Mouse (Mus musculus) MEL-GATA-1-ER (cell line): ENCODE results near the gene A4galt.
"Not testable (repeated sequence)": the region's sequence is repeated elsewhere in the genome, so short reads cannot be mapped to it uniquely, and the experiment has no call there.

ENCODE experiments used
- DNase-seq: peaks from one replicate; pipeline ENCODE4 v3.0.0-alpha.2; 2012; ENCODE audit warnings: low read depth; ENCODE audit errors: extremely low read depth

A4galt gene

DNA sequence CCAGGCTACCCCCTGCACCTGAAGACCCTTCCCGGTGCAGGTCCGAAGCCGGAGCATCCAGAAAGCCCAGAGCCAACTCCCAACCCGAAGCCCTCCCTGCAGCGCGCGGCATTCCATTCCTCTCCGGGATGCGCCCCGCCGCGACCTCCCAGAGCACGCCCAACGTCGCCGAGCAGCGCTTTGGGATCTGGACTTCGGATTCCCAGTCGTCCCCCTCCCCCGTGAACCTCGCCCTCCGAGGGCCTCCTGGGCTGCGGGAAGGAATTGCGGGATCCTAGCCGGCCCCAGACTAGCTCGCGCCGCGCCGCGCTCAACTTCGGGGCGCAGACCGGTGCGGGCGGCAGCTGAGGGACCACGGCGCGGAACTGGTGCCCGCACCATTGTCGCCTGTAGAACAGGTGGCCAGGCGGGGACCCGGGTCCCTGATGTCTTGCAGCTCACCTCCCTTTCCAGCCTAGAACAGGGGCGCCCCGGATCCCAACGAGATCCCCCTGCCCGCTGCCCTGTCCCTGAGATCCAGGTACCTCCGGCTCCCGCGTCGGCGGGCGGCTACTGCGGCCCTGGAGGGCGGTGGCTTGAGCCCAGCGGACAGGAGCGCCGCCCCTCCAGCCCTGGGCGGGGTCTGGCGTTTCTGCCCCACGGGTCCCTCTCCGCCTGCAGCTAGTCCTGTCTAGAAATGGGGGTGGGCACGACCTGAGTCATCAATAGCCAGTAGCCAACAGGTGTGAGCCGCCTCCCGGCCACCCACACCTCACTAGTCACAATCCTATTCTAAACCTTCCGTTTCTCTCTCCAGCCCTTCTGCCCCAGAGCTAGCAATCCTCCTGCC, at the start of gene A4galt:
TSS of gene A4galt (minus strand) at position 599 of the 829 bp plus-strand sequence.
- DNase-seq: no peak

DNA sequence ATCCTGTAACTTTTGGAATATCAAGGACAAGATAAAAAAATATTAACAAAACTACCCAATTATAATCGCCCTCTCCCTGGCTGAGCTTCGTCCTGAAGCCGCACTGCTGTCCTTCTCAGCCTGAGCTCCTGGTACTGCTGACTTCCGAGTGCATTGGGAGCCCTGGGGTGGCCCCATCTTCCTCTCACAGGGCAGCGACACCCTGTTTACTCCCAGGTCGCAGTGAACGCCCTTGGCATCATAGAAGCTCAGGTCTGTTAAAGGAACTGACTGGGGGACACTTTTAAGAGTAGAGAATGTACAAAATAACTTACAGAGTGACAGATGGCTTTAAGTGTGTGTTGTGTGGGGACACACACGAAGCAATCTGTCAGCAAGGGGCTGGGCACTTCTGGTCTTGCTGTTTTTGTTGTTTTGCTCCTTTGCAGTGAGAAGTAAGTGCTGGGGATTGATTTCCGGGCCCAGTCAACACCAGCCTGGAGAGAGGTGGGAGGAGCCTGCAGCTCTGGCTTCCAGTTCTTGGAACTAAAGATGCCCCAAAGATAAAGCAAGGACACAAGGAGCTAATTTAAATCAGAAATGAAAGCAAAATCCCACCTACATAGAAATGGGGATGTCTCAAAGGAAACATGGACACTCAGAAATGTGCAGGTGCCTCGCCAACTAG, 48.5 kb upstream of the A4galt start:
- DNase-seq: no peak

DNA sequence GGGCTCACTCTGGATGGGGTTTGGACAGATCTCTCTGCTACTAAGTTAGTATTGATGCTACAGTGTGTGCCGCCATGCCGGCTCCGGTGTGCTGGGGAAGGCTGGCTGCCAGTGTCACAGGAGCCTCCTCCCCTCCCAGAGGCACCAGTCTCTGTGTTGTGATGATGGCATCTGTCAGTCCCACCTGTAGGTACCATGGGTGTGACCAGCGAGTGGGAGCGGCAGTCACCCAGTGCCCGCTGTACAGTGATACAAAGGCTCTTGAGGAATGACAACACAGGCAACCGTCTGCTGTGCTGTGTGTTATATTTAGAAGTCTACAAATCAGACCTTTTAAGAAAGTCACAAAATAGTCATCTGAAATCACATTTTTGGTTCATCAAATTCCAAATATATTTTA, 47.9 kb upstream of the A4galt start:
- DNase-seq: no peak

- no peak for DNase-seq
These were observed 47.2 kb upstream of the A4galt start for GRCm38 (mm10) chr15:83298810-83299209.

GRCm38 (mm10) chr15:83298313-83298712, 46.7 kb upstream of the A4galt start:
- DNase-seq: no peak

GRCm38 (mm10) chr15:83296771-83297311, 45.3 kb upstream of the A4galt start:
- no peak for DNase-seq

- DNase-seq: no peak
These were observed 44.5 kb upstream of the A4galt start for GRCm38 (mm10) chr15:83296050-83296449.

DNA sequence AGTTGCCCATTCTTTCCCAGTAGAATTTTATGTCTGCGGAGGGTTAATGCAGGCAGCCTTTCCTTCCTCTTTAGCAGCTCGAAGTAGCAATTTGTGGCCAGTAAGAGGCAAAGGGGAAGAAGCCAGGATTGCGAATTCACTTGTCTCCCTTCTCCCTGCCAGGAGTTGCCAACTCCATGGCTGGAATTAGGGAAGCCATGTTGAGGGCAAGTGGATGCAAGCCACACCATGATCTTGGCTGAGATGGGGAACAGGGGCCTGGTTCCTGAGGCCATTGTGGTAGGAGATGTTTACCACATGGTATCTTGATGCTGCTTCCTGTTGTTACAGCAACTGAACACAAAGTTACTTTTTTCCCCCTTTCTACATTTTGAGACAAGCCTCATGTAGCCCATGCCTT, 43.4 kb upstream of the A4galt start:
- no peak for DNase-seq

DNA sequence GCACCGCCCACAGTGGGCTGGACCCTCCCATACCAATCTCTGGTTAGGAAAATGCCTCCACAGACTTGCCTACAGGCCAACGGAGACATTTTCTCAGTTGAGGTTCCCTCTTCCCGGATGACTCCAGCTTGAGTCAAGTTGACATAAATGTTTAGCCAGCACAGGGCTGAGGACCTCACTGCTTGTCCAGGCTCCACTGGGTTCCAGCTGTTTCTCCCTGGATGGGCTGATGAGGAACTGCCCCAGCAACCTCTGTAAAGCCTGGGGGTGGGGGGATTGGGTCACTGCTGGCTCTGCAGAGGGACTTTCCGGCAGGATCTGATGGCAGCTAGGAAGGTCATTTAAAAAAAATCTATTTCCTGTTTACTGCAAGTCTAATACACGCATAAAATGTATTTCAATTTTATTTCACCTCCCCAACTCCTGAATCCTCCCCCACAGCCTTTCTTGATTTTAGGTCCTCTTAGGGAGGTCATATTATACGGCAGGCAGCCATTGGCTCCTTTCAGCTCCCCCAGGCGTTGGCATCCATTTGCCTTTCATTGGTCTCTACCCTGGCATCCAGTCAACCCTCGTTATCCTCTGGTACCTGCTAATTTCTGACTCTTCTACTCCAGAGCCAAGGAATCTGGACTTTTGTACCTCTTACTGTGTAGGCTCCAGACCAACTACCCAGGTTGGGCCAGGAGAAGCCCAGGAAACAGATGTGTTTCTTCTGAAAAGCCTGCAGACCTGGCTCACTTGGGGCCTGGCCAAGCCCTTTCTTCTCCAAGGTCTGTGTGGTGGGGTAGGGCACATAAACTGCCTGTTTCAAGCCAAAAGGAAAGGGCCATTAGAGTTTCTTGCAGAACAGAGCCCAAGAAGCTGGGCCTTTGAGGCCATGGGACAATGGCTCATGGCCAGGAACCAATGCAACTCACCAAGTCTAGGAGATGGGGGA, 42.4 kb upstream of the A4galt start:
- DNase-seq: no peak

GRCm38 (mm10) chr15:83293144-83293543, 41.6 kb upstream of the A4galt start:
- no peak for DNase-seq

DNA sequence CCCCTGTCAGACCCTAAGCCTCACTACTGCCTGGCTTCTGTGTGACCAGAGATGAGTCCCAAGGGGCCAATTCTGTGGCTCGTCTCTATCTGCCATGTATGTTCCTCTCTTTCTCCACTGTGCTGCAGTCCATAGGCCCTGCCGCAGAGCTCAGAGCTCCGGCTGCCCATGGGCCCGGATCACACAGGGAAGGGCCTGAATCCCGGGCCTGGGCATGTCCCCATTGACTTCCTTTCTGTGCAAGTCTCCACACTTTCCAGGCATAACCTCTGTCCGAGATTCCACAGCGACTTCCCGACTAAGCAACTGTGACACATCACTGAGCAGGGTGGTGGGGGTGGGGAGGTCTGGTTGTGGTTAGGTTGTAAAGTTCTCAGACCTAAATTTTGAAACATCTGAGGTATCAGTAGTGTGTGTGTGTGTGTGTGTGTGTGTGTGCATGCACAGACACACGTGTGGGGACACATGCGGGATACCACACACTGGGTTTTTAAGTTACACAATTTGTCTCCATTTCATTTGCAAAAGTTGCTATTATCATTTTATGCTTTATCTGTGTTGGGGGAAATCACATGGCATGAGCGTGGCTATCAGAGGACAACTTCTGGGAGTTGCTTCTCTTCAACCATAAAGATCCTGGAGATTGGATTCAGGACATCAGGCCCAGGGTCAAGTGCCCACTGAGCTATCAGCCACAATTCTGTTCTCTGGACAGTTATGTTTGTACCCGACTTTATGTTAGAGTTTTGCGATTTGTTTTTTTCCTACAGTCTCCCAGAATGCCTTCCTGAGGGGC, 40.9 kb upstream of the A4galt start:
- no peak for DNase-seq

DNA sequence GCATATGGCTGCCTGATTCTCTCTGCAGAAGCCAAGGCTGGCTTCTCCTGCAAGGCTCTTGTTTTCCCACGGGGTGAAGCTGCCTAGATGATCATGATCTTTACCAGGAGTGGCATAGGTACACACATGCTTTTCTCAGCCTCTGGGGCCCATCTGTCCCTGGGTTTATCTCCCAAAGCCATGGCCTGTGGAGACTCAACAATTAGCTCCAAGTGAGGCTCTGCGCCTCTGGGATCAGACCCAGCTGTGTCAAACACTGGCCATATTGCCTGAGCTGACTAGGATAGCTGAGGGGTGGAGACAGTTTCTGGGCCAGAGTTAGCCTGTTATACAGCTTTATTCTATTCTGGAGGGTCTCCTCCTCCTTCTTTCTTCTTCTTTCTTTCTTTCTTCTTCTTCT, 39.3 kb upstream of the A4galt start:
- no peak for DNase-seq

DNA sequence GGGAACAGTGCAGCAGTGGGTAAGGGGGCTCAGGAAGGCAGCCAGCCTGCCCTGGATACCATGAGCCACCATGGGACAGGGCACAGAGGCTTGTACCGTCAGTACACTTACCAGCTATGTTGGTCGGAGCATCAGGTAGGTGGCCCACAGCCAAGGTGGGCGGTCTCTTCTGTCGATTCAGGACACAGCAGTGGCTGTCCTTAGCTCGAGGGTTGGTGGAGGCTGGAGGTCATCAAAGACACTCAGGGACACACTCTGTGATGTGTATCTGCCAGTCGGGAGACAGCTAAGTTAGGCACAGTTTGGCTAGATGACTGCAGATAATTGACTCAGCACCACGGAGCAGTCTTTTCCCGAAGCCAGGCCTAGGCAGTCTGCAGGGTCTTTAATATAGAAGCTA, 33.3 kb upstream of the A4galt start:
- no peak for DNase-seq

GRCm38 (mm10) chr15:83282397-83282796, 30.8 kb upstream of the A4galt start:
- DNase-seq: no peak

- DNase-seq: no peak
These were observed 29.7 kb upstream of the A4galt start for GRCm38 (mm10) chr15:83281303-83281702.

DNA sequence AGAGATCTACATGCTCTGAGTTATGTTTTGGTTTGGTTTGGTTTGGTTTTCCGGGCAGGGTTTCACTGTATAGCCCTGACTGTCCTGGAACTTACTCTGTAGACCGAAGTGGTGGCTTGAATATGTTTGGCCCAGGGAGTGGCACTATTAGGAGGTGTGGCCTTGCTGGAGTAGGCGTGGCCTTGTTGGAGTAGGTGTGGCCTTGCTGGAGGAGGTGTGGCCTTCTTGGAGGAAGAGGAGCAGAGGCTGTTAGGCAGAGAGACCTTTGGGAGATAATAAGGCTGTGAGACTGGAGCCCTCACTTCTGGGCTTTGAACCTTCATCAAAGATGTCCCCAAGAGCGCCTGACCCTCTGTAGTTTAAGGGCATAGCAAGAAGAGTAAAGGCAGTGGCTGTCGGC, 27.0 kb upstream of the A4galt start:
- no peak for DNase-seq

DNA sequence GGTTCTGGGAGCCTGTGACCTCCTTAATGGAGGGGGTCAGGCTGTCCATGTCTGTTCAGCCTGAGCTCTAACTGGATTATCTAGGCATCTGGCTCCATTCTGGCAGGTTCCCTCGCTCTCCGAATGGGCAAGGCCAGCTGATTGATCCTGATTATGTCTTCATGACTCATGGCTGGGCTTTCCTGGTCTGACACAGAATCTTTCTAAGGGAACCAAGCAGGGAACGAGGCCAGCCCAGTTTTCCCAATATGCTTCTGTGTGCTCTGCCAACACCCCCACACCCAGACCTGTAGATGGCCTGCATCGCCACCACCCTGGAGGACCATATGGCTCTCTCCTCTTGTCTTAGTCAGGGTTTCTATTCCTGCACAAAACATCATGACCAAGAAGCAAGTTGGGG, 25.9 kb upstream of the A4galt start:
- no peak for DNase-seq

DNA sequence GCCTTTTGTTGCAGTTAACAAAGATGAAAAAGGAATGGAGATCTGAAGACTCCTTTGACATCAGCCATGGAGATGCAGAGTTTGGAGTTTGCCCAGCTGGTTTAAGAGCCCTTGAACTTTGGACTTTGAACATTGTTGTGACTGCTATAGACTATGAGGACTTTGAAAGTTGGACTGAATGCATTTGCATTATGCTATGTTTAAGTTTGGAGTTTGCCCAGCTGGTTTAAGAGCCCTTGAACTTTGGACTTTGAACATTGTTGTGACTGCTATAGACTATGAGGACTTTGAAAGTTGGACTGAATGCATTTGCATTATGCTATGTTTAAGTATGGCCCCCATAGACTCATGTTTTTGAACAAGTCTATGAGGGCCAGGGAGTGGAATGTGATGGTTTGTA, 22.7 kb upstream of the A4galt start:
- not testable (repeated sequence) for DNase-seq

- no peak for DNase-seq
These were observed 21.4 kb upstream of the A4galt start for GRCm38 (mm10) chr15:83273017-83273416.

DNA sequence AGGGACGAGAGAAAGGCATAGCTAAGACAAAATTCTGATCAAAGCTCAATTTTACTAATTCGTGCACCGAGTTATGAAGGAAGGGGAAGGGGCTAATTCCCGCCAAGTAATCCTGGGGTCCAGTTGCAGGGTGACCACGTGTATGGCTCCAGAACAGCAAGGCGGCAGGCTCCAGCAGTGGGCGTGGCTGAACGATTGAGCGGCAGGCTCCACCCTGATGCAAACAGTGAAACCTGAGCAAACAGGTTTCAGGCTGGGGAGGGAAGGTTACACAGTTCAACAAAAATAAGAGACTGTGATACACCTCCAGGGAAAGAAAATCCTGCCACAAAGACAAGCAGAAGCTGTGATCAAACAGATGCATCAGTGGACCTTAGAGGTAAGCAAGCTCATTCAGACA, 19.6 kb upstream of the A4galt start:
- not testable (repeated sequence) for DNase-seq

GRCm38 (mm10) chr15:83269985-83270384, 18.4 kb upstream of the A4galt start:
- not testable (repeated sequence) for DNase-seq
